Mouse (Mus musculus) E14TG2a.4 (cell line): ENCODE results near the gene Syngr3.
A peak's percentile ranks its signal among the peaks of the same experiment; 100 is the strongest.

ENCODE experiments used
- H3K27me3 ChIP-seq: 2 replicates; pipeline ENCODE4 v1.6.1; 2014; ENCODE audit warnings: low read length, control low read depth; ENCODE audit not compliant: insufficient read depth
- H3K36me3 ChIP-seq: 2 replicates; pipeline ENCODE4 v1.6.1; 2014; ENCODE audit warnings: low read length, control low read depth; ENCODE audit not compliant: insufficient read depth
- H3K4me1 ChIP-seq: replicated peaks from 2 replicates; pipeline ENCODE4 v1.6.1; 2014; ENCODE audit warnings: low read depth, low read length, control low read depth
- H3K4me3 ChIP-seq: replicated peaks from 2 replicates; pipeline ENCODE4 v1.5.1; 2014; ENCODE audit warnings: mild to moderate bottlenecking, low read length
- H3K9me3 ChIP-seq: 2 replicates; pipeline ENCODE4 v1.6.1; 2014; ENCODE audit warnings: low read length, control low read depth
- CTCF ChIP-seq: conservative IDR thresholded peaks from 2 replicates; pipeline ENCODE4 v1.5.1; 2014; ENCODE audit warnings: low read length
- NANOG ChIP-seq: IDR thresholded peaks from 2 replicates; pipeline ENCODE4 v1.6.1; 2014; ENCODE audit warnings: borderline replicate concordance, low read length, mixed read lengths
- POU5F1 ChIP-seq: IDR thresholded peaks from 2 replicates; pipeline ENCODE4 v1.6.1; 2014; ENCODE audit warnings: low read length, borderline replicate concordance

The Syngr3 gene

GRCm38 (mm10) chr17:24708646-24709045 lies 18.9 kb upstream of the Syngr3 start:
- H3K36me3 ChIP-seq, result peaks cover 26% of the 10 kb centered on the region

GRCm38 (mm10) chr17:24707801-24708425 lies 18.2 kb upstream of the Syngr3 start:
- peaks cover 31% of the 10 kb centered on the region for H3K36me3 ChIP-seq
- TF ChIP-seq POU5F1 (no peak), NANOG (no peak), CTCF (no peak)
- H3K4me1 ChIP-seq, result peaks cover 29% of the 10 kb centered on the region
- H3K27me3 ChIP-seq, result no peaks in the 10 kb centered on the region
- peak overlapping the region; percentile 98 for H3K4me3 ChIP-seq
- H3K9me3 ChIP-seq, result no peaks in the 10 kb centered on the region

More at GRCm38 (mm10) chr17:24708646-24709045, 18.9 kb upstream of the Syngr3 start:
- no peaks in the 10 kb centered on the region for H3K9me3 ChIP-seq
- no peak for TF ChIP-seq NANOG
- TF ChIP-seq CTCF, result no peak
- peaks cover 27% of the 10 kb centered on the region for H3K4me1 ChIP-seq
- no peak overlapping the region for H3K4me3 ChIP-seq
- no peaks in the 10 kb centered on the region for H3K27me3 ChIP-seq

- Histone ChIP-seq H3K4me3 (peak within 1 kb of the TSS; percentile 98), H3K4me1 (peaks cover 34% of the 10 kb centered on the region), H3K36me3 (peaks cover 38% of the 10 kb centered on the region), H3K27me3 (no peaks in the 10 kb centered on the region), H3K9me3 (no peaks in the 10 kb centered on the region)
- no peak for TF ChIP-seq CTCF
- TF ChIP-seq POU5F1, result no peak
- TF ChIP-seq NANOG, result no peak
Observed at GRCm38 (mm10) chr17:24706982-24707800, 17.4 kb upstream of the Syngr3 start, which contains the start of gene Tbl3. TSS of gene Tbl3 (minus strand) at chr17:24707660.

GRCm38 (mm10) chr17:24705821-24706220 lies 16.1 kb upstream of the Syngr3 start:
- TF ChIP-seq CTCF, result no peak
- no peak for TF ChIP-seq NANOG
- TF ChIP-seq POU5F1, result no peak
- Histone ChIP-seq H3K4me3 (peak overlapping the region; percentile 98; the same call in 1 of the 2 replicates), H3K27me3 (no peaks in the 10 kb centered on the region), H3K36me3 (peaks cover 52% of the 10 kb centered on the region), H3K4me1 (peaks cover 34% of the 10 kb centered on the region), H3K9me3 (no peaks in the 10 kb centered on the region)

- no peaks in the 10 kb centered on the region for H3K27me3 ChIP-seq
- H3K4me1 ChIP-seq, result peaks cover 66% of the 10 kb centered on the region
- H3K36me3 ChIP-seq, result peaks cover 72% of the 10 kb centered on the region
- H3K9me3 ChIP-seq, result no peaks in the 10 kb centered on the region
- H3K4me3 ChIP-seq, result no peak overlapping the region
- TF ChIP-seq POU5F1 (no peak), CTCF (no peak), NANOG (no peak)
Observed at GRCm38 (mm10) chr17:24701251-24701650, 11.5 kb upstream of the Syngr3 start.

GRCm38 (mm10) chr17:24699473-24699872 lies 9.7 kb upstream of the Syngr3 start:
- Histone ChIP-seq H3K4me3 (no peak overlapping the region), H3K4me1 (peaks cover 55% of the 10 kb centered on the region), H3K9me3 (no peaks in the 10 kb centered on the region), H3K27me3 (no peaks in the 10 kb centered on the region), H3K36me3 (peaks cover 59% of the 10 kb centered on the region)
- TF ChIP-seq CTCF (no peak), NANOG (no peak), POU5F1 (no peak)

GRCm38 (mm10) chr17:24698715-24699114 lies 9.0 kb upstream of the Syngr3 start:
- peaks cover 57% of the 10 kb centered on the region for H3K36me3 ChIP-seq
- H3K27me3 ChIP-seq, result no peaks in the 10 kb centered on the region
- peaks cover 57% of the 10 kb centered on the region for H3K4me1 ChIP-seq
- TF ChIP-seq CTCF, result no peak
- TF ChIP-seq POU5F1, result no peak
- no peak for TF ChIP-seq NANOG
- no peaks in the 10 kb centered on the region for H3K9me3 ChIP-seq
- peak overlapping the region; percentile 50 for H3K4me3 ChIP-seq

GRCm38 (mm10) chr17:24697985-24698384 lies 8.2 kb upstream of the Syngr3 start:
- Histone ChIP-seq H3K9me3 (no peaks in the 10 kb centered on the region), H3K36me3 (peaks cover 57% of the 10 kb centered on the region), H3K4me1 (peaks cover 60% of the 10 kb centered on the region), H3K27me3 (no peaks in the 10 kb centered on the region), H3K4me3 (peak overlapping the region; percentile 50)
- no peak for TF ChIP-seq NANOG
- no peak for TF ChIP-seq POU5F1
- TF ChIP-seq CTCF, result no peak
